Mouse (Mus musculus): ENCODE data around the gene Ltk. TPM values are rescaled to one million over a fixed set of nuclear protein-coding genes. Genes with fewer than 3 reads are reported as not detected.
"Not testable (repeated sequence)": the region's sequence is repeated elsewhere in the genome, so short reads cannot be mapped to it uniquely, and the experiment has no call there.

The Ltk gene
- total and polyA plus RNA-seq, 2 experiments from 2014 or later: 2.0 to 8.5 TPM

GRCm38 (mm10) chr2:119740567-119740966 lies 19.7 kb downstream of the Ltk start:
- 13% methylated on average over 2 of the region's 2 CpGs for WGBS
- ATAC-seq (no peak), DNase-seq (ENCODE audit: low spot score) (no peak)
- Histone ChIP-seq H3K36me3 (ENCODE audit: insufficient read depth, low read length) (peaks cover under 1% of the 10 kb centered on the region; the same call in 1 of the 2 replicates), H3K4me1 (ENCODE audit: insufficient read depth, low read length) (no peaks in the 10 kb centered on the region; the same call in 1 of the 2 replicates), H3K27me3 (ENCODE audit: insufficient read depth, low read length) (peaks cover 14% of the 10 kb centered on the region), H3K27ac (no peak overlapping the region), H3K9ac (replicated peaks; ENCODE audit: low read length) (no peak overlapping the region), H3K4me3 (ENCODE audit: low read length) (no peak overlapping the region), H3K9me3 (ENCODE audit: low read length) (no peaks in the 10 kb centered on the region), H3K4me2 (ENCODE audit: low read depth, low read length) (no peak overlapping the region)
- TF ChIP-seq CTCF (IDR thresholded peaks at IDR 0.05; ENCODE audit: low read depth): no peak

GRCm38 (mm10) chr2:119737124-119737523 lies 23.1 kb downstream of the Ltk start:
- peaks cover 28% of the 10 kb centered on the region for H3K36me3 ChIP-seq (ENCODE audit: insufficient read depth, low read length)
- no peak overlapping the region for H3K4me3 ChIP-seq (ENCODE audit: low read length)
- ATAC-seq: no peak
- no peak for DNase-seq (ENCODE audit: low spot score)
- 28% methylated on average over 12 of the region's 12 CpGs for whole genome bisulfite sequencing
- H3K27ac ChIP-seq: no peak overlapping the region
- no peak overlapping the region for H3K4me2 ChIP-seq (ENCODE audit: low read depth, low read length)
- H3K27me3 ChIP-seq (ENCODE audit: insufficient read depth, low read length): no peaks in the 10 kb centered on the region
- no peak for TF ChIP-seq CTCF (IDR thresholded peaks at IDR 0.05; ENCODE audit: low read depth)
- no peak overlapping the region for H3K9ac ChIP-seq (replicated peaks; ENCODE audit: low read length)
- no peaks in the 10 kb centered on the region for H3K4me1 ChIP-seq (ENCODE audit: insufficient read depth, low read length)
- H3K9me3 ChIP-seq (ENCODE audit: low read length): no peaks in the 10 kb centered on the region

GRCm38 (mm10) chr2:119730735-119731134 lies 29.5 kb downstream of the Ltk start:
- ATAC-seq: no peak
- H3K9me3 ChIP-seq (ENCODE audit: low read length): no peaks in the 10 kb centered on the region

DNA sequence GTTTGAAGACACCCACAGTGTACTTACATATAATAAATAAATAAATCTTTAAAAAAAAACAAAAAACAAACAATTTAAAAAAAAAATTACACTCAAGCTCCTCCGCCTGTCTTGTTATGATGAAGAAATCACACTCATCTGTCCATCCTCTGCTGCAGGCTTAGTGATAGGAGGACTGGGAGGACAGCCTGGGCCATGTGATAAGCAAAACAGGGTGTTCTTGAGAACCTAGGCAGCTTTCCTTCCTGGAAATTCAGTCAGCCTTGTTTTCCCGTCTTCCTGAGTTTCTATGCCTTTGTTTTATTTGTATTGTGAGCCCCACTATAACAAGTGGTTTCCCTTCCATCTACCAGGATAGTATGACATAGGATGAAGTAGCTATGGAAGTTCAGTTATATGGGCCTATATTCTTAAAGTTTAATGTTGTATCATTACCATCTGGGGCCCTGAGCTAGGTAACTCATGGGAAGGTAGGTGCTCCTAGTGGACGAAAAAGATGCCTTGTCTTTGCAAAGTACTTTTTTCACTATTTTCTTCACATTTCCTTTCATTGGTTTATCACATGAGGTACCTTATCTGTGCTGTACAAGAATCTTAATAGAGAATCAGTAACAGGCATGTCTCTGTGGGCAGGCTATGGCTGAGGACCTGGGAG lies 32.3 kb downstream of the Ltk start:
- H3K9ac ChIP-seq (replicated peaks; ENCODE audit: low read length): no peak overlapping the region

More at GRCm38 (mm10) chr2:119730735-119731134, 29.5 kb downstream of the Ltk start:
- TF ChIP-seq CTCF (IDR thresholded peaks at IDR 0.05; ENCODE audit: low read depth): no peak
- Histone ChIP-seq H3K4me2 (ENCODE audit: low read depth, low read length) (no peak overlapping the region), H3K9ac (replicated peaks; ENCODE audit: low read length) (no peak overlapping the region), H3K27ac (no peak overlapping the region), H3K4me3 (ENCODE audit: low read length) (no peak overlapping the region), H3K4me1 (ENCODE audit: insufficient read depth, low read length) (no peaks in the 10 kb centered on the region), H3K36me3 (ENCODE audit: insufficient read depth, low read length) (peaks cover 74% of the 10 kb centered on the region), H3K27me3 (ENCODE audit: insufficient read depth, low read length) (no peaks in the 10 kb centered on the region)
- 95% methylated on average over 4 of the region's 4 CpGs for WGBS
- DNase-seq (ENCODE audit: low spot score): no peak

GRCm38 (mm10) chr2:119721070-119721469 lies 39.2 kb downstream of the Ltk start:
- Histone ChIP-seq H3K36me3 (ENCODE audit: insufficient read depth, low read length) (peaks cover 55% of the 10 kb centered on the region), H3K9me3 (ENCODE audit: low read length) (no peaks in the 10 kb centered on the region), H3K27me3 (ENCODE audit: insufficient read depth, low read length) (no peaks in the 10 kb centered on the region), H3K9ac (replicated peaks; ENCODE audit: low read length) (no peak overlapping the region), H3K4me1 (ENCODE audit: insufficient read depth, low read length) (no peaks in the 10 kb centered on the region), H3K27ac (no peak overlapping the region), H3K4me2 (ENCODE audit: low read depth, low read length) (no peak overlapping the region), H3K4me3 (ENCODE audit: low read length) (no peak overlapping the region)
- no peak for ATAC-seq
- 96% methylated on average over 8 of the region's 8 CpGs for WGBS
- no peak for TF ChIP-seq CTCF (IDR thresholded peaks at IDR 0.05; ENCODE audit: low read depth)
- no peak for DNase-seq (ENCODE audit: low spot score)

More for the DNA sequence above, 32.3 kb downstream of the Ltk start:
- H3K4me1 ChIP-seq (ENCODE audit: insufficient read depth, low read length): no peaks in the 10 kb centered on the region
- H3K4me3 ChIP-seq (ENCODE audit: low read length): no peak overlapping the region
- DNase-seq (ENCODE audit: low spot score) (no peak), ATAC-seq (no peak)
- H3K36me3 ChIP-seq (ENCODE audit: insufficient read depth, low read length): peaks cover 70% of the 10 kb centered on the region
- H3K27ac ChIP-seq: no peak overlapping the region
- H3K9me3 ChIP-seq (ENCODE audit: low read length): no peaks in the 10 kb centered on the region
- no peak overlapping the region for H3K4me2 ChIP-seq (ENCODE audit: low read depth, low read length)
- WGBS: 91% methylated on average over 3 of the region's 3 CpGs
- H3K27me3 ChIP-seq (ENCODE audit: insufficient read depth, low read length): no peaks in the 10 kb centered on the region
- no peak for TF ChIP-seq CTCF (IDR thresholded peaks at IDR 0.05; ENCODE audit: low read depth)

- not testable (repeated sequence) for H3K27ac ChIP-seq; H3K4me2 ChIP-seq (ENCODE audit: low read depth, low read length); H3K27me3 ChIP-seq (ENCODE audit: insufficient read depth, low read length); DNase-seq (ENCODE audit: low spot score); ATAC-seq; H3K9ac ChIP-seq (replicated peaks; ENCODE audit: low read length); H3K9me3 ChIP-seq (ENCODE audit: low read length); H3K4me1 ChIP-seq (ENCODE audit: insufficient read depth, low read length); H3K4me3 ChIP-seq (ENCODE audit: low read length)
- WGBS: 100% methylated on average over 2 of the region's 2 CpGs
- H3K36me3 ChIP-seq (ENCODE audit: insufficient read depth, low read length): peaks cover 27% of the 10 kb centered on the region; the same call in 1 of the 2 replicates
Observed at GRCm38 (mm10) chr2:119715868-119716267, 44.4 kb downstream of the Ltk start.

DNA sequence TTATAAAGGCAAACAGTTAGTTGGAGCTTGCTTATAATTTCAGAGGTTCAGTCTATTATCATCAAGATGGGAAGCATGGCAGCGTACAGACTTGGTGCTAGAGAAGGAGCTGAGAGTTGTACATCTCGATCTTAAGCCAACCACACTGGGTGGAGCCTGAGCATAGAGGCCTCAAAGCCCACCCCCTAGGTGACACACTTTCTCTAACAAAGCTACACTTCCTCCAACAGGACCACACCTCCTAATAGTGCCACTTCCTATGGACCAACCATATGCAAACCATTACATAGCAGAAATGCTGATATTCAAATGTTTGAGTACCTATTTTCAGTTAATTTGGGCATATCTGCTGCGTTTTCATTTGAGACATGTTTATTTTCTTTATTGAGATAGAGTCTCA lies 50.2 kb downstream of the Ltk start:
- no peak for ATAC-seq
- H3K36me3 ChIP-seq (ENCODE audit: insufficient read depth, low read length): peaks cover 28% of the 10 kb centered on the region

More for the DNA sequence above, 50.2 kb downstream of the Ltk start:
- Histone ChIP-seq H3K27me3 (ENCODE audit: insufficient read depth, low read length) (no peaks in the 10 kb centered on the region), H3K27ac (no peak overlapping the region), H3K9me3 (ENCODE audit: low read length) (no peaks in the 10 kb centered on the region), H3K4me3 (ENCODE audit: low read length) (no peak overlapping the region), H3K4me2 (ENCODE audit: low read depth, low read length) (no peak overlapping the region), H3K4me1 (ENCODE audit: insufficient read depth, low read length) (no peaks in the 10 kb centered on the region), H3K9ac (replicated peaks; ENCODE audit: low read length) (no peak overlapping the region)
- no peak for TF ChIP-seq CTCF (IDR thresholded peaks at IDR 0.05; ENCODE audit: low read depth)
- WGBS: 94% methylated on average over 3 of the region's 3 CpGs
- DNase-seq (ENCODE audit: low spot score): no peak

Data from hindbrain, postnatal 0 days (tissue).